In the genomic region with DNA sequence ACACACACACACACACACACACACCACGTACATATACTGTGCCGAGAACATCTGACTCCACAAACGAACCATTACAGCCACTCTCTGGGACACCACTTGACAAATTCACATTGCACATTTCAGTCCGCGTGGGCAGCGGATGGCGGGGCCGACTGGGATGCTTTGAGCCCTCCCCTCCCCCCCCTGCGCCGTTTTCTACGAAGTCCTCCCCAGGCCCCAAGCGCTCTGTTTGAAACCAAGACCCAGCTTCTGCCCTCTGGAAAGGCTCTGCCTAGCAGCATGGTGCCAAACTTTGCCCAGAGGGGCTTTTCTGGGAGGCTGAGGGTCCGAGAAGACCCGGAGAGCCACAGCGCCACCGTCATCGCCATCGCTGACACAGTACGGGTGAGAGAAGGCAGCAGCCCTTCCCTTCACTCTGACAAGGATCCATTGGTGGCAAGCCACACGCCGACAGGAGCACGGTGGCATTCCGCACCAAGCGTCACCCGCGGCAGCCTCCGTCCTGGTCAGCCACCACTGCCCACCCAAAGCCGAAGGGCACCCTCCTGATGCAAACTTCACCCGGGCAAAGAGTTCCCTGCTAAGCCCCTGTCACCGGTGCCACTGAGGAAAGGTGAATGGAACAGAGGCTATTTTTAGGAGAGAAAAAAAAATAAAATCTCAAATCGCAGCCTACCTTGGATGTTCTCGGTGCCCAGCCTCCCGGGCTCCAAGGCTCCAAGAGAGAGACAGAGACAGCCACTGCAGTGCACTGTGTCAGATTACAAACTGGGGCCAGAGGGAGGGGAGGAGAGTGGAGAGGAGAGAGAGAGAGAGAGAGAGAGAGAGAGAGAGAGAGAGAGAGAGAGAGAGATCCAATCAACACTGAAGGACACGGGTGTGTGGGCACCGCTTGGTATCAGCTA, we compare ENCODE assay signal across 8 mouse cellular contexts. TPM values are rescaled to one million over a fixed set of nuclear protein-coding genes. Genes with fewer than 3 reads are reported as not detected.
DNase-seq lines count a peak whose midpoint lies in the region; ATAC-seq and TF ChIP-seq lines count a peak whose summit lies in the region.
"Had no signal": no experiment of that assay in that cellular context is flagged by ENCODE, and none has a peak within 500 bp of the region (broad histone marks: within the 10 kb centered on the region; RNA-seq: fewer than 3 reads in every experiment).

No protein-coding gene starts in this region.

- H3K27ac ChIP-seq in ES-Bruce4 (ENCODE audit: insufficient read depth, low read length): no peak overlapping the region
- H3K27ac ChIP-seq in limb, embryonic 11.5 days (replicated peaks; ENCODE audit: low read depth, low read length): no peak overlapping the region

- peak overlapping the region; percentile 44 for H3K9ac ChIP-seq in ES-Bruce4 (ENCODE audit: low read depth, poor library complexity, severe bottlenecking)
- no peak overlapping the region for H3K9ac ChIP-seq in limb, embryonic 11.5 days (ENCODE audit: low read length)

- TF ChIP-seq CTCF in E14TG2a.4 (conservative IDR thresholded peaks at IDR 0.05; ENCODE audit: low read length) (no peak), ES-Bruce4 (IDR thresholded peaks at IDR 0.05; ENCODE audit: low read depth, low read length) (no peak)

- peak overlapping the region; percentile 72 for H3K4me2 ChIP-seq in limb, embryonic 11.5 days (ENCODE audit: low read depth, severe bottlenecking)

- DNase-seq in limb, embryonic 11.5 days (ENCODE audit: low spot score): peak; percentile 42
- peak; percentile 69 to 78 for DNase-seq in right cerebral cortex, postnatal 10 days (ENCODE audit: low spot score in 2 of 2)
- DNase-seq in spleen, postnatal 36 days (ENCODE audit: low spot score in 2 of 2): no peak
- DNase-seq in ovary, postnatal 14 days (ENCODE audit: low spot score): no peak

- H3K9me3 ChIP-seq in E14TG2a.4 (ENCODE audit: low read length): no peaks in the 10 kb centered on the region
- H3K9me3 ChIP-seq in ES-Bruce4 (replicated peaks; ENCODE audit: control insufficient read depth, insufficient read depth, low read length, poor library complexity, severe bottlenecking): no peaks in the 10 kb centered on the region
- H3K9me3 ChIP-seq in limb, embryonic 11.5 days (ENCODE audit: control insufficient read depth, low read length): no peaks in the 10 kb centered on the region

- 1% methylated on average over 35 of the region's 35 CpGs for WGBS in limb, embryonic 11.5 days

- no peak for TF ChIP-seq EP300 in ES-Bruce4 (IDR thresholded peaks at IDR 0.05; ENCODE audit: insufficient read depth, low read depth, low read length)

- peaks cover 22% of the 10 kb centered on the region for H3K27me3 ChIP-seq in E14TG2a.4 (ENCODE audit: insufficient read depth, low read length)
- no peaks in the 10 kb centered on the region for H3K27me3 ChIP-seq in ES-Bruce4 (ENCODE audit: control insufficient read depth, insufficient read depth, low read length, poor library complexity, severe bottlenecking)
- peaks cover 14% of the 10 kb centered on the region; the same call in 1 of the 2 replicates for H3K27me3 ChIP-seq in limb, embryonic 11.5 days (ENCODE audit: control insufficient read depth, insufficient read depth, low read length)

- TF ChIP-seq POLR2A in ES-Bruce4 (IDR thresholded peaks at IDR 0.05; ENCODE audit: insufficient read depth, low read length): no peak

- peaks cover 26% of the 10 kb centered on the region for H3K4me1 ChIP-seq in E14TG2a.4 (replicated peaks; ENCODE audit: low read depth, low read length)
- peaks cover 3% of the 10 kb centered on the region for H3K4me1 ChIP-seq in ES-Bruce4 (ENCODE audit: control insufficient read depth, insufficient read depth, low read length)
- no peaks in the 10 kb centered on the region for H3K4me1 ChIP-seq in limb, embryonic 11.5 days (ENCODE audit: control insufficient read depth, insufficient read depth, low read length)

- ATAC-seq in frontal cortex, adult (ENCODE audit: low TSS enrichment): peak; percentile 66
- ATAC-seq in limb, embryonic 11.5 days (ENCODE audit: insufficient number of reproducible peaks, low FRiP score, low TSS enrichment, low read depth): no peak

- peak overlapping the region; percentile 69 for H3K4me3 ChIP-seq in E14TG2a.4 (replicated peaks; ENCODE audit: low read length)
- peak overlapping the region; percentile 46 for H3K4me3 ChIP-seq in ES-Bruce4 (ENCODE audit: low read depth, low read length)
- peak overlapping the region; percentile 35 for H3K4me3 ChIP-seq in limb, embryonic 11.5 days (ENCODE audit: low read depth, low read length)

- no peaks in the 10 kb centered on the region for H3K36me3 ChIP-seq in E14TG2a.4 (ENCODE audit: insufficient read depth, low read length)
- no peaks in the 10 kb centered on the region for H3K36me3 ChIP-seq in ES-Bruce4 (ENCODE audit: control insufficient read depth, insufficient read depth, low read length, poor library complexity, severe bottlenecking)
- no peaks in the 10 kb centered on the region for H3K36me3 ChIP-seq in limb, embryonic 11.5 days (ENCODE audit: control insufficient read depth, insufficient read depth, low read length)

RNA-seq across cellular contexts. Expression of a gene that starts 0.7 kb away (rescaled TPM):
- polyA plus RNA-seq in ES-Bruce4 (2011; ENCODE audit: insufficient read depth, insufficient read length, low read depth, missing spikeins): 0.33 and 0.40 TPM in 2 replicates
- polyA plus RNA-seq in limb, embryonic 11.5 days (2014; fragmentation: Nextera tagmentation; extraction: Ambion mirVana): 0.09 and 0.11 TPM in 2 replicates
- polyA plus RNA-seq: liver, embryonic 16.5 days had no signal

RNA-seq across cellular contexts. Expression of a gene that starts 55.8 kb away (rescaled TPM):
- polyA plus RNA-seq in ES-Bruce4 (2011; ENCODE audit: insufficient read depth, insufficient read length, low read depth, missing spikeins): 19.8 and 25.9 TPM in 2 replicates
- 27.3 and 31.1 TPM in 2 replicates for polyA plus RNA-seq in limb, embryonic 11.5 days (2014; fragmentation: Nextera tagmentation; extraction: Ambion mirVana)

Comparison
In these comparisons a context has a peak if more than half of its experiments do, and no peak if none do; other contexts are left out.
1. DNase-seq: peak in limb, embryonic 11.5 days (single experiment) and right cerebral cortex, postnatal 10 days (2 of 2); none in spleen, postnatal 36 days (0 of 2) and ovary, postnatal 14 days (single experiment).
2. Peak in every context shown above with its lines, with median percentiles within 50 percentile points of each other: H3K4me3 ChIP-seq.